Mouse (Mus musculus) hematopoietic stem cell, adult 5-6 weeks (primary cell): ENCODE measurements around the gene Bzw1. TPM values are rescaled to one million over a fixed set of nuclear protein-coding genes. Genes with fewer than 3 reads are reported as not detected.
"Not testable (repeated sequence)": the region's sequence is repeated elsewhere in the genome, so short reads cannot be mapped to it uniquely, and the experiment has no call there.

Source experiments
- ATAC-seq, 2 experiments: fragments of 125-278 bp in 1 of 2; replicated peaks in 1 of 2; 2 replicates each; pipeline ENCODE4 v1.8.0; 2016 to 2017; ENCODE audit warnings: inconsistent platforms in 2 of 2, mild to moderate bottlenecking in 2 of 2, moderate number of reproducible peaks in 2 of 2, low read depth in 1 of 2, moderate TSS enrichment in 1 of 2; ENCODE audit not compliant: low FRiP score in 2 of 2, poor library complexity in 2 of 2, severe bottlenecking in 2 of 2, insufficient read depth in 1 of 2, low TSS enrichment in 1 of 2
- total RNA-seq: library from RNA; stranded (forward); fragments of 172-1452, 232-1000 nt; gene quantifications from 2 replicates; pipeline ENCODE4 v1.2.3, GENCODE M21; 2017

Gene Bzw1
- 186 and 230 TPM in 2 replicates for total RNA-seq

DNA sequence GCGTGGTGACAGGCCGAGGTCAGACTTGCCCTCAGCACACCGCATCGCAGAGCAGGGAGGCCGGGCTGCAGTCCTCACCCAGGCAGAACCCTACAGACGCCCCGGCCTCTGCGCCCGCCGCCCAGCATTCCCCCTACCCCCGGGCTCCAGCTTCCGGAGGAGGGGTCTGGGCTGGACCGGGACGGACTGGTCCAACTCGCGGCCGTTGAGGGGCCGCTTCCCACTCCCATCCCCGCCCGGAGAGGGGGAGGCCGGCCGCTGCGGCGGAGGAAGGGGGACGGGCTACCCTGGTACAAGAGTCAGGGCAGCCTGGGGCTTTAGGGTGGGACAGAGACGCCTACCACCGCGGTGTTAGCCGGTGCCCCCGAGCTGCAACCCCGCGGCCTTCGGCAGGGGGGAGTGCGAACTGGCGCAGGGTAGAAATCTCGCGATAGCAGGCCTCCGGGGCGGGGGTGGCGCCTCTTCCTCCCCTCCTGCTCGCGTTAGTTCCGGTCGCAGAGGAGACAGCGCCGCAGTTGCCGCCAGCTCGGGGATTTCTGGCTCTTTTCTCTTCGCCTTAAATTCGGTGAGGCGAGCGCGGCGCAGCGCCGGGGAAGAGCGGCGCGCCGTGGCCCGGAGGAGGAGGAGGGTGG, at the start of gene Bzw1:
Gene Bzw1, plus strand, starts transcription at position 247 of the 632 bp plus-strand sequence.
- peak; percentile 84 to 88 for ATAC-seq

DNA sequence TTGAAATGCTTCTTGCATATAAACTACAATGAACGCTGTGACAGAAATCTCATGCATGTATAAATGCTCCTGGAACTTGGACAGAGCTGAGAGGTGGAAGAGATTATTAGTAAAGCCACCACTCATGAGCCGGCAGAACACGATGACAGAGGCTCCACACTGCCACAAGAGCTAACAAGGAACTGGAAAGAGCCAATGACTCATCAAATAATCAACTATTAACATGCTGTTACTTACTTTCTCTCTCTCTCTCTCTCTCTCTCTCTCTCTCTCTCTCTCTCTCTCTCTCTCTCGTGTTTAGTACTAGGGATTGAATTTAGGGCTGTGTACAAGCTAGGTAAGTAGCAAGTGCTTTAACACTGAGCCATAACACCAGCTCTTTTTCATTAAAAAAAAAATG, 48.8 kb upstream of the Bzw1 start:
- ATAC-seq, result peak; percentile 33 to 63; a peak in 2 of 4 replicates

DNA sequence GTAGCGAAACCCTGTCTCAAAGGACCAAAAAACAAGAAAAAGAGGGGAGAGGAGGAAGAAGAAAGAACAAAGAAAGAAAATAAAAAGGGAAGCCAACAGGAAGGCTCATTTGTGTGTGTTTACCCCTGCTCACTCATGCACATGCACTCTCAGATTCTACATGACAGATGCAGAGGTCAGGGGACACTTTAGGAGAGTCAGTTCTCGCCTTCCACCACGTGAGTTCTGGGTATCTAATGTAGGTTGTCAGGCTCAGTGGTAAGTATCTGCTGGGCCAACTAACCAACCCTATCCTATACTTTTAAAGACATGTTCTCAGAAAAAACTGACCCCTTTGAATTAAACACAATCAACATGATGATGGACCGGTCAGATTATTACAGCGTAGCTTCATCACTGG, 48.1 kb upstream of the Bzw1 start:
- ATAC-seq, result no peak

DNA sequence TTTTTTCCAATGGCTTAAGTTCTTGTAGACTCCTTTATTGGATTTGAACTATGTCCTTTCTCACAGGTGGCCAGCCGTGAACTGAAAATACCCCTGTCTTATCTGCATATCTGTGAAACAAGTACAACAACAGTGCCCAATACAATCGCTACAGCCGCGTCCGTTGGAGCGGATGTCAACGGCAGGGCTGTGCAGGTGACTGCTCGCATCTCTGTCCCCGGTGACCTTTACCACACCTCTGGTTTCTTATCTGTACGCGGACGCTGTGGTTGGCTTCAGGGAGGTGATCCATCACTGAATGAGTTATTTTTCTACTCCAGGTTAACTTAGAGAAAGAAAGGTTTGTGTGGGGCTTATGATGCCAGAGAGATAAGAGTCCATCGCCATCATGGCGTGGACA, 46.5 kb upstream of the Bzw1 start:
- no peak for ATAC-seq

DNA sequence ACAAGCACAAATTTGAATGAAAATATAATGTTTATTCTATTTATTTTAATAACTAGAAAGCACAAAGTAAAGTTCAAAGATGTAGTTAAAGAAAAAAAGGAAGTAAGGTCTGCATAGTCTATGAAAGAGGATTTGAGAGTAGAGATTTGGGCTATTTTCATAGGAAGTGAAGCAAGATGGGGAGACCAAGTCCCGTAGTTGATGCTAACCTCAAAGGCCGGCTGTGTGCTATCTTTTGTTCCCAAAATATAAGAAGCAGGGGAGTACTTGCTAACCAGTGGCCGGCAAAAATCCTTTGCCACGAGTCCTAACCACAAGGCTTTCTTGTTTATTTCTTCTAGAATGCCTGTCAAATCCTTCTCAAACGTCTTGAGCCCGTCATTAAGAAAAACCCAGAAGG, 44.0 kb upstream of the Bzw1 start:
- peak; percentile 12 to 29; a peak in 1 of 4 replicates for ATAC-seq

DNA sequence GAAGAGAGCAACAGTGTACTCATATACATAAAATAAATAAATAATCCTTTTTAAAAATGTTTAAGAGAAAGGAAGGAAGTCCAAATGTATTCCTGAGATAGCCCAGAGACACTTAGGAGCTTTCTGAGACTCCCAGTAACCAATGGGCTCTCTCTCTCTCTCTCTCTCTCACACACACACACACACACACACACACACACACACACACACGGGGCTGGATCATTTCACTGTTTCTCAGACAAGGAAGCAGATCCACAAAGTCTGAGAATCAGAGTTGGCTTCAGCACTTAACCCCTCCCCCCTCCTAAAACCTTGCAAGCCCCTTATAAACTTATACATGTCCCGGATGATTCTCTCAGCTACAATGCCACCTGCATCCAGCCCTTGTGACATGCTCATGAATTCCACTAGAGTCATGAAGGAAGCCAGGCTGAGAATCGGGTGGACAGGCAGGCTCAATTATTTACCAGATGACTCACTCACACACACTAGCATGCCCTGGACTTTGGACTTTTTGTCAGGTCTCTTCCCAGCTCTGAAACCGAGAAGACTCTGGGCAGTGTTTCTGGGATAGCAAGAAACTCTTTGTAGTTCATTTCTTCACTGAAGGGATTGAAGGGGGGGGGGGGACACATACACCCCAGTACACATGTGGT, 39.3 kb upstream of the Bzw1 start:
- ATAC-seq, result no peak

DNA sequence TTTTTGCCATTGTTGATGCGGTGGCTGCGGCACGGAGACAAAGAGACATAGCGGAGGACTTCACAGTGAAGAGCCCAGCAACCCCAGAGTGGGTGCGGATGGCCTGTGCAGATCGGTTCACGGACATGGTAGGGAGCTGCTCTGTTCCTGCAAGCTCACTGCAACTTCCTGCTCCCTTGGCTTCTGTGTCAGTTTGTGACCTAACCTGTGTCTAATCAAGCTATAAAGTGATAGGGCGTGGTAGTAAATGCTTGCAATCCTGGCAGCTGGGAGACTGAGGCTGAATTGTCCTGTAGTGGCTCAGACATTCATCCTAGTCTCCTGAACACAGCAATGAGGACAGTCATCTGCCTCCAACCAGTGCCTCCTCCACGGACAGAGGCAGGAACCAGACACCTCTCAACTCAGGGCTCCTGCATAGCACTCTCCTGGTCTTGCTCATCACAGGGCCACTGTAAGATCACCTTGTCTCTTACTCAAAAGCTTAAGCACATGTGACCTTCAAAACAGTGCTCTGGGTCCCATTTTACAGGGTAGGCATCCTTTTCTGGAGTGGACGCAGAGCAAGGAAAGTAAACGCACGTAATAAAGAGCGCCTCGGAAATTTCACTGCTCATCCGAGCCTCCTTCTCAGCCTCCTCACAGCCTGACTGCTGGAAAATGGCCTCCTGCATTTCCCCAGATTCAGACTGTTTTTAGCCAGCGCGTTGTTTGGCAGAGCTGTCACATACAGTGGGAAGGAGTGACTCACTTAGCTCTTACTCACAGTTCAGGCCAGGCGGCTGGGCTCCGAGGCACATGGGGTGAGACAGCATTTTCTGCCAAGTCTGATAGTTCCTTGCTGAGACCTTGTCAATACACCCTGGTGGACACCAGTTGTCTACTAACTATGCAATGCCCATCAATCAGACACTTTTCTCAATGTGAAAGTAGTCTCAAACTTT, 33.5 kb upstream of the Bzw1 start:
- peak; percentile 66 to 73 for ATAC-seq

DNA sequence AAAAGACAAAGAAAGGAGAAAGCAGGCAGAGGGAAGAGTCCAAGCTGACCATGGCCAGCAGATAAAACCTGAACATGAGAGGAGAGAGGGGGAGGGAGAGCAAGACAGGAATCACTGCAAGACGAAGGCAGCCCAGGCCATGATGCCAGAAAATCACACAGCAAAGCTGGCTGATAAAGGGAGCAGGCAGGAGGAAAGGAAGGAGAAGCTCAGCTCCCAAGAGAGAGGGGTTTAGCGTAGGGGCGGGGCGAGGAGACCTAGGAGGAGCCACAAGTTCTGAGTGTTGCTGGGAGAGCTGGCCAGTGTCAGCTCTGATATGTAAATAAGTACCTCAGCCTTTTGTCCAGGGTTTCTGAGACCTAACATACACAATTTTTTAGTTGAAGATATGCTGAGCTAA, 30.4 kb upstream of the Bzw1 start:
- no peak for ATAC-seq

DNA sequence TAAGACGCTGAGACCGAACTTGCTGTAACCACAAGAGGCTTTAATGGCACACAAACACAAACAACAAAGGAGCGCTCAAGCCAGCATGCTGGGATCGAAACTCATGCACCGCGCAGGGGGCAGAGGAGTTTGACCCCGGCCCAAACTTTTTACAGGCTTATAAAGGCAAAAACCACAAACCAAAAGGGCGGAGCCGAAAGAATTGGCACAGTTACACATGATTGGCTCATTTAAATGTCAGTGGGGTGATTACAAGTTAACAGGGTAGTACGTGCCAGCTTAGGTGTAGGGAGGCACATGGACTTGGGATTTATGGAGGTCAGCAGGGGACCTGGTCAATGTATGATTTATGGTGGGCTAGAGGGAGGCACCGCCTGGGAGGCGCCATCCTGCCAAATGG, 28.1 kb upstream of the Bzw1 start:
- ATAC-seq, result no peak

DNA sequence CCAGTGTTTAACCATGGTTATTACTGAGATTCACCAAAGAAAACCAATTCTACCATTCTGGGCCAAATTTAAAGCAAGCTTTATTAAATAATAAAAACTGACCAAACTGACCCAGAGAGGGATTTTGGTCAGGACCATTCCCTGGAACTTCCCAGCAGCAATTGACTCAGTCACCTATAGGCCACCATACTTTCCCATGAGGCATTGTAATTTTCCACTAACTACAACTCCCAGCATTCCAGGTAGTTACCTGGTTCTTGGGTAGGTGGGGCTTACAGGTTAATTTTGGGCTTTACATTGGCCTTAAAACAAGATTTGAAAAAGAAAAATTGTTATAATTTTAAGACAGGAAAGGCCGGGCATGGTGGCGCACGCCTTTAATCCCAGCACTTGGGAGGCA, 26.9 kb upstream of the Bzw1 start:
- no peak for ATAC-seq

DNA sequence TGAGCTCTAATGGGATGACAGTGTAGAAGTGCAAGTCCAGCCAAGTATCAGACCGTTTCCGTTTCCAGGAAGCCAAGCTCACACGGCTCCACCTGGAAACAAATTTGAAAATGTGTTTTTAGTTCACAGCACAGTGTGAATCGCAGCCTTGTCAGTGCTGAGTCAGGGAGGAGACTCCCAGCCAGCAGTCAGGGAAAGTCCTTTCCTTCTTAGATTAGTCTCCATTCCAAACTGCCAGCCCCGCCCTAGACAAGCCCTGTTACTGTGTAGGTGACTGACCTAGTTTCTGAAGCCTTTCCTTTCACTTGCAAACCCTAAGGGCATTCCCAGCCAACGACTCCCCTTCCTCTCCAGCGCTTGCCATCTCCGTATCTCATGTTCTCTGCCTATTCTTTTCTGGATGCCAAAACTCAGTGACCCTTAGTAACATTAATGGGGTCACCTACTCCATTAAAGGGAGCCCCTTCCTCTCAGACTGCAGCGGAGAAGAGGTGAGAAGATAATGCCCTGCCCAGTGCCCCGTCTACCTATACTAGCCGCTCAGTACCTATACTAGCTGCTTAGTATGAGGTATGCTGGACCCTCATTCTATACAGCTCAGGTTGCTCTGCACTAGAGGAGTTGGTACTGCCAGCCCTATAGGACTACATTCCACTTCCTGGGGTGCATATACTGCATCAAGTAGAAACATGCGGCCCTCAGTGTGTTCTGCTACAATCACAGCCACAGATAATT, 25.8 kb upstream of the Bzw1 start:
- no peak for ATAC-seq

DNA sequence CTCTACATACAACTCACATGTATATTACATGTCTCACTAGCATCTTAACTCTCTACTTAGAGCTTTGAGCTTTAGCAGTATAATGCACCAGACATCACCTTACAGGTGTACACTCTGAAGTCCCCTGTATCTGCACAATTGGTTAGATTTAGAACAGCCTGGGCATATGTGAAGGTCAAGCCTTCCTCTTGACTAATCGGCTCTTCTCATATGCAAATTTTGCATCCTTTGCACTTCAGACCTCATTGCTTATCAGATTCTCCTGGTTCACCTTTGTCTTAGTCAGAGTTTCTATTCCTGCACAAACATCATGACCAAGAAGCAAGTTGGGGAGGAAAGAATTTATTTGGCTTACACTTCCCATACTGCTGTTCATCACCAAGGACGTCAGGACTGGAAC, 23.0 kb upstream of the Bzw1 start:
- ATAC-seq, result no peak

DNA sequence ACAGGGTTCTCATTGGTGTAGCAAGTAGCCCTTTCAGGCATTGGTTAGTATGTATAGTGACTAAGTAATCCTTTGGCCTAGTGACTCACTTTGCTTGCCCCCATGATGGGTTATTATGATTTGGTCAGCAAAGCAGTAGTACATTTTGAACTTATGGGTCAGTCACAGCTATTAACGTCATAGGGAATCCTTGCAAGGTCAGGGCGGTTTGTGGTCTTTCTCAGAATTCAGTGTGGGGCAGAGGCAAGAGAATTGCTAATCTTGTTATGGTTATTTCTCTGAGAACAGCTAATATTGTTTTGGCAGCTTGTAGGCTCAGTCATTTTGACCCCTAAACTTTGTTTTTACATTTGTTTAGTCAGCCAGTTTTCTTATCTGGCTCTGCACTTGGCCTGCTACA, 18.4 kb upstream of the Bzw1 start:
- not testable (repeated sequence) for ATAC-seq

DNA sequence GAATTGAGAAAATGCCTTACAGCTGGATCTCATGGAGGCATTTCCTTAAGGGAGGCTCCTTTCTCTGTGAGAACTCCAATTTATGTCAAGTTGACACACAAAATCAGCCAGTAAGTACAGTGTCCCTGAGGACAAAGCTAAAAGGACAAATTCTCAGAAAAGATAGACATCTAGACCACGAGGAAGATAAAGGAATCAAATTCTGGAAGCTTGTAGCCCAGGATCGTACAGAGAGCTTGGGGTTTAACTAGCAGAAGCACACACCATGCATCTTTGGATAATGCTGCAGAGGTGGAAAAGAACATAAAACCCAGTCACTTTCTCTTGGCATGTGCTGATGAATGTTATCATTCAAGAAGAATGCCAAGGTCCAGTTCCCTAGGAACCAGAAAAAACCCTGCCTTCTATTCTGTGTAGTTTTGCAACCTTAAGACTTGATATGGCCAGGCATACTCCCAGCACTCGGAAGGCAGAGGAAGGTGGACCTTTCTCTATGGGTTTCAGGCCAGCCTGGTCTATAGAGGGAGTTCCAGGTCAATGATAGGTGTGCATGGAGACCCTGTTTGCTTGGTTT, 17.0 kb upstream of the Bzw1 start:
- ATAC-seq, result no peak

DNA sequence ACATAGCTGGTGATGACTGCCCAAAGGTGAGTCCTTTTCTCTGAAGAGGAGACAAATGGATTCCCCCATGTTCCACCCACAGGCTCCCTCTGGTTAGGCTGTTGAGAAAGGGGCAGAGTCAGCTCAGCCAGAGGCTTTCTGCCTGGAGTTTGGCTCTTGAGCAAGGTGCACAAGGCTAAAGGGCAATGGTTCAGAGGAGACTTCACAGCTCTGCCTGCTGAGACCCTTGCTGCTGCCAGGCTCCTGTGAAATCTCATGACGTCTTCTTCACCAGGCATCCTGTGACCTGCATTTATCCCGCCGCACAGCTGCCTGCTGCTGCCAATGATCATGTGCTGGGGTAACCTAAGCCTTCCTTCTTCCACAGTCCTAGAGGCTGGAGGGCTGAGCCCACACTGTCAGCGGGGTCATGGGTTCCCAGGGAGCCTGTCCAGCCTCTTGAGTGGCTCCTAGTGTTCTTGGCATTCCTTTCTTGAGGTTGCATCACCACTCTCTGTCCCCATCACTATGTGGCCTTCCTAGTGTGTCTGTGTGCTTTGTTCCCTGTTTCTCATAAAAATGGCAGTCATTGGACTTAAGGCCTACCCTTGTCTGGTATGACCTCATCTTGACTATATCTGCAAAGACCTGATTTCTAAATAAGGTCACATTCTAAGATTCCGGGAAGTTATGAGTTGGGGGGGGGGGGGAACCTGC, 10.0 kb upstream of the Bzw1 start:
- no peak for ATAC-seq

DNA sequence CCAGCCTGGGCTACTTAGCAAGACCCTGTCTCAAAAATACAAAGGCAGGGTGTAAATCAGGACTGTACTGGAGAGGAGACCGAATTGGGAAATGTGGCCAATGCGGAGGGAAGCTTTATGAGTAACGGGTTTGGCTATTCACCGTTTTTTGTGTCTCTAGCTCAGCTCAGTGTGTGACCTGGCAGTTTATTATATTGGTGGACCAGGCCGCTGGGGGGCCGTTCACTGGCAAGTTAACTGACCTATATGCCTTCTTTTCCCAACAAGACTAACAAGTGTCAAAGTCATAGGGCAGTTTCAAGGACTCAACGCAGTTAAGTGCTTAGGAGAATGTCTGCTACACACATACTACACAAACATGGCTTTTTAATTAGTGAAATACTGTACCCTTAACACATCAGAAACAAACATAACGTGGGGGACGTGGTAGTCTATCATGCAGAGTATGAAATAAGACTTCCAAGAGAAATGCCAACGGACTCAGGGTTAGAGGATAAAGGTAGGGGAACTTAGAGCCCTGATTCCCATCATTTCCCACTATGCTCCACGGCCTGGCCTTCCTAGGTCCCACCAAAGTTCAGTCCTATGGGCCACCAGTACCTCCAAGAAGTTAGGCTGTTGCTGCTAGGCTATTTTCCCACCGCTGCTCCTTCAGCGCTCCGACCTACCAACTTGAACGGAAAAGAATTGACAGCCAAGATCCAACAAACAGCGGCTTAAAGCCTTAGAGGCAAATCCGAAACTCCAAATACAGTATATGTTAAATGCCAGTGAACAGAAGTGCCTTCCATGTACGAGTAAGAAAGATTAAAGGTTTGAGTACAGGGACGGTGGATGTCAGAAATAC, 1.1 kb upstream of the Bzw1 start:
- ATAC-seq, result no peak
